Mouse (Mus musculus): ENCODE data around the gene Rtl3. TPM values are rescaled to one million over a fixed set of nuclear protein-coding genes. Genes with fewer than 3 reads are reported as not detected.

Gene Rtl3
- 0.98 and 1.1 TPM in 2 replicates for polyA plus RNA-seq (2015; fragmentation: Nextera tagmentation; extraction: Ambion mirVana)

DNA sequence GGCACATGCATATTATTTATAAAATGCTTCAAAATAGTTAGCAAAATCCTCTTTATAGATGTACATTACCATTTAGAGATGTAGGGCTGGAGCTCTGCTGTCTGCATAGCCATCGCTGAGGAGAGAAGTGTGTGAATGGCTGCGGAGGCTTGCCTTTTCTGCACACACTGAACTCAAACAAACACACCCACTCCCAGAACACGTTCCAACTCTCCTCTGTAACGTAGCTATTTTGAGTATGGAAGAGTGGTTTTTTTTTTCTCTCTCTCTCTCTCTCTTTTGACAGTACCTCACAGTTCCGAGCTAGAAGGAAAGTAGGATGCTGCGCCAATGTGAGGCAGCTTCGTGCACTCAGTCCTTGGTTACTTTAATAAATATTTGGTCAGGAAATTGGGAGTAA lies at the start of gene Rtl3:
TSS of gene Rtl3 (minus strand) at position 236 of the 400 bp plus-strand sequence.
- no peak within 1 kb of the TSS for H3K4me3 ChIP-seq (ENCODE audit: low read depth, low read length)
- no peaks in the 10 kb centered on the region for H3K27me3 ChIP-seq (replicated peaks; ENCODE audit: insufficient read depth, low read length)

DNA sequence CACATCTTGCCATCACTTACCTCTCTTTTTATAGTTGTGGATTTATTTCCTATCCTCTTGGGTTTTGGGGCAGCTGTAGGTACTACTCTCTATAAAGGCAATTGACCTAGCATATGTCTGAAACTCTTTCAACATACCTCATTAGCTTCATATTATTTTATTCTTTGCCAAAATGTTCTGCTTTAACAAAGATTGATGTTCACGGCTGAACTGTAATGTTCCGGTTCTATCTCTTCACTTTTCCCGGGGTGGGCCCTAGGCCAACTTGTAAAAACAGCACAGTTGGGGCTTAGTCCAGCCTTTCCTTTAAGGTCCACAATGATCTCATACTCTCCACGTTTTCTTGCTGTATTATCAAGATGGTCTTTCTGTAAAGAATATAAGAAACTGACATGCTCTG lies 31.9 kb upstream of the Rtl3 start:
- Histone ChIP-seq H3K9me3 (ENCODE audit: low read length) (no peaks in the 10 kb centered on the region), H3K27ac (ENCODE audit: low read length) (no peak overlapping the region), H3K9ac (replicated peaks; ENCODE audit: low read depth) (no peak overlapping the region), H3K4me1 (ENCODE audit: insufficient read depth, low read depth, low read length) (no peaks in the 10 kb centered on the region), H3K36me3 (ENCODE audit: insufficient read depth, low read length) (no peaks in the 10 kb centered on the region), H3K27me3 (replicated peaks; ENCODE audit: insufficient read depth, low read length) (no peaks in the 10 kb centered on the region), H3K4me2 (replicated peaks; ENCODE audit: low read depth, low read length) (no peak overlapping the region), H3K4me3 (ENCODE audit: low read depth, low read length) (no peak overlapping the region)
- ATAC-seq, result no peak
- TF ChIP-seq CTCF (IDR thresholded peaks at IDR 0.05) (no peak), EP300 (IDR thresholded peaks at IDR 0.05) (no peak)
- 51% methylated on average over 4 of the region's 4 CpGs for WGBS
- no peak for DNase-seq (ENCODE audit: low spot score)

More for the DNA sequence above, at the start of gene Rtl3:
- Histone ChIP-seq H3K27ac (ENCODE audit: low read length) (no peak within 1 kb of the TSS), H3K9me3 (ENCODE audit: low read length) (no peaks in the 10 kb centered on the region), H3K4me1 (ENCODE audit: insufficient read depth, low read depth, low read length) (no peaks in the 10 kb centered on the region), H3K36me3 (ENCODE audit: insufficient read depth, low read length) (no peaks in the 10 kb centered on the region), H3K4me2 (replicated peaks; ENCODE audit: low read depth, low read length) (peak within 1 kb of the TSS; percentile 25; the same call in 1 of the 2 replicates), H3K9ac (replicated peaks; ENCODE audit: low read depth) (no peak within 1 kb of the TSS)
- WGBS, result 45% methylated on average over 7 of the region's 7 CpGs
- peak; percentile 63 for ATAC-seq
- DNase-seq (ENCODE audit: low spot score), result peak; percentile 53
- TF ChIP-seq CTCF (IDR thresholded peaks at IDR 0.05) (no peak), EP300 (IDR thresholded peaks at IDR 0.05) (no peak)

DNA sequence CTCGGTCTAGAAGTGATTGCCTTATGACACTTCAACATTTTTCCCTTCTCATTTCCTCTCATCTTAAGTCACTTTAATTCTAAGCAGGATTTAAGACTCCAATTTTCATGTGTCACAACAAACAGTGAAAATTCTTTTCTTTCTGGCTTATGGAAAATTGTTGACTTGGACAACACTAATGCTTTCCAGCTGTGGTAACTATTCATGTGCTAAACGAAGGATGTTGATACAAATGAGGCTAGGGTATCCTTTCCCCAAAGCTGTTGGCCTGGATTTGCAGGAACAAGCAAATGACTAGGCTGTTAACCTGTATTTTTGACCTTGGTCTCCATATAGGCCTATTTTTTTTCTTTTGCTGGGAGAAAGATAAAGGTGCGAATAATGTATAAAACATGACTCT lies 31.4 kb upstream of the Rtl3 start:
- TF ChIP-seq EP300 (IDR thresholded peaks at IDR 0.05) (no peak), CTCF (IDR thresholded peaks at IDR 0.05) (no peak)
- Histone ChIP-seq H3K27me3 (replicated peaks; ENCODE audit: insufficient read depth, low read length) (no peaks in the 10 kb centered on the region), H3K9me3 (ENCODE audit: low read length) (no peaks in the 10 kb centered on the region), H3K4me1 (ENCODE audit: insufficient read depth, low read depth, low read length) (no peaks in the 10 kb centered on the region), H3K4me3 (ENCODE audit: low read depth, low read length) (no peak overlapping the region), H3K9ac (replicated peaks; ENCODE audit: low read depth) (no peak overlapping the region), H3K36me3 (ENCODE audit: insufficient read depth, low read length) (no peaks in the 10 kb centered on the region), H3K4me2 (replicated peaks; ENCODE audit: low read depth, low read length) (no peak overlapping the region), H3K27ac (ENCODE audit: low read length) (no peak overlapping the region)
- ATAC-seq (no peak), DNase-seq (ENCODE audit: low spot score) (no peak)
- 34% methylated on average over 3 of the region's 3 CpGs for WGBS

DNA sequence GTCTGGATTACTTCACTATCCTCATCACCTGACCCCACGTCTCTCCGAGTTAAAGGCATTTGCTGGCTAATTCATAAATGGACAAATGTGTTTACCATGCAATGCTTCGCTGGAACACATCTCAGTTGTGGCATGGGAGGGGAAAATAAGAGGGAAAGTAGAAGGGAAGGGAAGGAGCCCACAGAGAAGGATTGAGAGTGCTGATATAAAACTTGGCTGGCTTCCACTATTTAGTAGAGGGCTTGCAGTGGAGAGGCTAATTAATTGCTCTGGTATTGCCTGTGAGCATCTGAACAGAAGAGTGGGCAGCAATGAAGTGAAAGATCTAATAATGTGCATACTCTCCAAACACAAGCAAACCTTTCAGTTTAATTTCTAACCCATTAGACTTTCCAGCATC lies 31.0 kb upstream of the Rtl3 start:
- DNase-seq (ENCODE audit: low spot score) (no peak), ATAC-seq (no peak)
- no peaks in the 10 kb centered on the region for H3K9me3 ChIP-seq (ENCODE audit: low read length)
- no peaks in the 10 kb centered on the region for H3K4me1 ChIP-seq (ENCODE audit: insufficient read depth, low read depth, low read length)
- TF ChIP-seq EP300 (IDR thresholded peaks at IDR 0.05), result no peak
- no peak for TF ChIP-seq CTCF (IDR thresholded peaks at IDR 0.05)
- 27% methylated on average over 3 of the region's 3 CpGs for WGBS
- no peak overlapping the region for H3K4me2 ChIP-seq (replicated peaks; ENCODE audit: low read depth, low read length)
- H3K36me3 ChIP-seq (ENCODE audit: insufficient read depth, low read length), result no peaks in the 10 kb centered on the region
- H3K27ac ChIP-seq (ENCODE audit: low read length), result no peak overlapping the region
- no peaks in the 10 kb centered on the region for H3K27me3 ChIP-seq (replicated peaks; ENCODE audit: insufficient read depth, low read length)
- H3K4me3 ChIP-seq (ENCODE audit: low read depth, low read length), result no peak overlapping the region
- no peak overlapping the region for H3K9ac ChIP-seq (replicated peaks; ENCODE audit: low read depth)

- Histone ChIP-seq H3K9me3 (ENCODE audit: low read length) (no peaks in the 10 kb centered on the region), H3K9ac (replicated peaks; ENCODE audit: low read depth) (no peak overlapping the region), H3K27ac (ENCODE audit: low read length) (no peak overlapping the region), H3K4me1 (ENCODE audit: insufficient read depth, low read depth, low read length) (no peaks in the 10 kb centered on the region), H3K4me2 (replicated peaks; ENCODE audit: low read depth, low read length) (no peak overlapping the region), H3K4me3 (ENCODE audit: low read depth, low read length) (no peak overlapping the region), H3K27me3 (replicated peaks; ENCODE audit: insufficient read depth, low read length) (no peaks in the 10 kb centered on the region), H3K36me3 (ENCODE audit: insufficient read depth, low read length) (no peaks in the 10 kb centered on the region)
- peak; percentile 34 for DNase-seq (ENCODE audit: low spot score)
- WGBS, result 59% methylated on average over 3 of the region's 3 CpGs
- ATAC-seq, result peak; percentile 48
- TF ChIP-seq CTCF (IDR thresholded peaks at IDR 0.05), result no peak
- TF ChIP-seq EP300 (IDR thresholded peaks at IDR 0.05), result no peak
Observed at GRCm38 (mm10) chrX:106853523-106854300, 13.3 kb upstream of the Rtl3 start.

GRCm38 (mm10) chrX:106839591-106839990 lies 853 bp downstream of the Rtl3 start:
- TF ChIP-seq CTCF (IDR thresholded peaks at IDR 0.05) (no peak), EP300 (IDR thresholded peaks at IDR 0.05) (no peak)
- peak; percentile 52 for ATAC-seq
- H3K4me3 ChIP-seq (ENCODE audit: low read depth, low read length), result no peak overlapping the region

More at GRCm38 (mm10) chrX:106839591-106839990, 853 bp downstream of the Rtl3 start:
- H3K4me2 ChIP-seq (replicated peaks; ENCODE audit: low read depth, low read length), result no peak overlapping the region
- 38% methylated on average over 5 of the region's 5 CpGs for WGBS
- no peak overlapping the region for H3K9ac ChIP-seq (replicated peaks; ENCODE audit: low read depth)
- no peak overlapping the region for H3K27ac ChIP-seq (ENCODE audit: low read length)
- H3K27me3 ChIP-seq (replicated peaks; ENCODE audit: insufficient read depth, low read length), result no peaks in the 10 kb centered on the region
- no peaks in the 10 kb centered on the region for H3K9me3 ChIP-seq (ENCODE audit: low read length)
- H3K4me1 ChIP-seq (ENCODE audit: insufficient read depth, low read depth, low read length), result no peaks in the 10 kb centered on the region
- DNase-seq (ENCODE audit: low spot score), result peak; percentile 9
- no peaks in the 10 kb centered on the region for H3K36me3 ChIP-seq (ENCODE audit: insufficient read depth, low read length)
